In the genomic region with DNA sequence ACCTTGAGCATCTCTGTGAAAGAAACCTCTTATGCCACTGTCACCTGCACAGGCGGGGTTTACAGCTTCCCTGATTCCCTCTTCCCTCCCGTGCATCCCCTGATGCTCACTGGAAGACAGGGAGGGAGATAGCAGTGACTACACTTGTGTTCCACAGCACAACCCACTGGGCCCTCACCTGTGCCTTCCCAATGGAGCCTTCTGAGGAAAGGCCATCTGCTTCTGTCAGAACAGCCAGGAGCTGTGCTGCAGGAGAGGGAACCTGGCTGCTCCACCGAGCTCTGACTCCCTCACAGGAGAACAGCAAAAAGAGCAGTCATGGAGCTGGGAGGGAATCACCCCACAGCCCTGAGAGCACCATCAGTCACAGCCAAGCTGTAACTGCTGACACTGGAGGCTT, we compare ENCODE assay signal across 8 mouse cellular contexts. TPM values are rescaled to one million over a fixed set of nuclear protein-coding genes. Genes with fewer than 3 reads are reported as not detected.
DNase-seq lines count a peak whose midpoint lies in the region; ATAC-seq lines count a peak whose summit lies in the region.
"Had no signal": no experiment of that assay in that cellular context is flagged by ENCODE, and none has a peak within 500 bp of the region (broad histone marks: within the 10 kb centered on the region; RNA-seq: fewer than 3 reads in every experiment).

No protein-coding gene starts in this region.

- ATAC-seq in kidney, embryonic 16.5 days (ENCODE audit: low FRiP score, low TSS enrichment), result no peak
- no peak for ATAC-seq in midbrain, embryonic 12.5 days (ENCODE audit: low FRiP score, low read depth)

- peaks cover 7% of the 10 kb centered on the region for H3K36me3 ChIP-seq in kidney, embryonic 16.5 days (ENCODE audit: insufficient read depth, low read length)
- 0 out of 2 replicates have a peak, but pooled peaks cover 10% of the 10 kb centered on the region for H3K36me3 ChIP-seq in midbrain, embryonic 12.5 days

- no peak overlapping the region for H3K4me3 ChIP-seq in kidney, embryonic 16.5 days (ENCODE audit: low read length)
- H3K4me3 ChIP-seq in midbrain, embryonic 12.5 days, result no peak overlapping the region

- H3K9ac ChIP-seq in kidney, embryonic 16.5 days (replicated peaks; ENCODE audit: low read length), result 0 out of 2 replicates have a peak overlapping the region, but pooled peaks have one; percentile 11
- H3K9ac ChIP-seq in midbrain, embryonic 12.5 days (replicated peaks), result no peak overlapping the region

- no peaks in the 10 kb centered on the region for H3K9me3 ChIP-seq in kidney, embryonic 16.5 days (ENCODE audit: low read length)
- no peaks in the 10 kb centered on the region for H3K9me3 ChIP-seq in midbrain, embryonic 12.5 days

- no peak overlapping the region for H3K27ac ChIP-seq in kidney, embryonic 16.5 days (ENCODE audit: low read length)
- H3K27ac ChIP-seq in midbrain, embryonic 12.5 days (replicated peaks), result no peak overlapping the region

- DNase-seq in kidney, adult 11 months, result no peak
- peak; percentile 53 for DNase-seq in cerebellum, adult 8-10 months
- peak; percentile 57 to 59 for DNase-seq in cerebellum, postnatal 36 days
- no peak for DNase-seq in adrenal gland, adult 2 months
- no peak for DNase-seq in left cerebral cortex, postnatal 36 days (ENCODE audit: low spot score in 2 of 2)
- DNase-seq: kidney, adult 18-20 months had no signal

- H3K4me2 ChIP-seq in kidney, embryonic 16.5 days (replicated peaks; ENCODE audit: low read depth, low read length), result 0 out of 2 replicates have a peak overlapping the region, but pooled peaks have one; percentile 93
- peak overlapping the region; percentile 87; the same call in 1 of the 2 replicates for H3K4me2 ChIP-seq in midbrain, embryonic 12.5 days (replicated peaks)

- 62% methylated on average over 3 of the region's 3 CpGs for WGBS in kidney, embryonic 16.5 days
- 82% methylated on average over 3 of the region's 3 CpGs for WGBS in midbrain, embryonic 12.5 days

- H3K4me1 ChIP-seq in kidney, embryonic 16.5 days (ENCODE audit: insufficient read depth, low read length), result peaks cover 55% of the 10 kb centered on the region
- H3K4me1 ChIP-seq in midbrain, embryonic 12.5 days, result peaks cover 68% of the 10 kb centered on the region

- intact Hi-C loops in left cerebral cortex, postnatal 36 days (cut with DNase I), result no loop called here

- H3K27me3 ChIP-seq in kidney, embryonic 16.5 days (ENCODE audit: insufficient read depth, low read length), result no peaks in the 10 kb centered on the region
- no peaks in the 10 kb centered on the region for H3K27me3 ChIP-seq in midbrain, embryonic 12.5 days

RNA-seq across cellular contexts. Expression of a gene that starts 3.4 kb away (rescaled TPM):
- polyA plus RNA-seq in kidney, embryonic 16.5 days (2015; fragmentation: Nextera tagmentation; extraction: Ambion mirVana), result 124 and 131 TPM in 2 replicates
- polyA plus RNA-seq in midbrain, embryonic 12.5 days (2016; fragmentation: Nextera tagmentation; extraction: Ambion mirVana), result 91.9 and 102 TPM in 2 replicates
- 100 to 1,000 TPM in 1 of 2 experiments, 10 to 100 TPM in 1; 92.2 to 113 TPM for total RNA-seq in adrenal gland, adult 2 months (2021)
- 22.7 and 31.0 TPM in 2 replicates for polyA plus RNA-seq in adrenal gland, adult 2 months (2012; rRNA removed)
- 10 to 100 TPM; 75.5 to 77.9 TPM for total RNA-seq in left cerebral cortex, postnatal 36 days (2021)

RNA-seq across cellular contexts. Expression of a gene that starts 4.3 kb away (rescaled TPM):
- polyA plus RNA-seq in kidney, embryonic 16.5 days (2015; fragmentation: Nextera tagmentation; extraction: Ambion mirVana), result 5.0 and 5.1 TPM in 2 replicates
- 6.7 TPM in 2 replicates for polyA plus RNA-seq in midbrain, embryonic 12.5 days (2016; fragmentation: Nextera tagmentation; extraction: Ambion mirVana)
- total RNA-seq in adrenal gland, adult 2 months (2021), result 10 to 100 TPM; 18.8 to 18.9 TPM
- polyA plus RNA-seq in adrenal gland, adult 2 months (2012; rRNA removed), result 22.7 and 24.0 TPM in 2 replicates
- 10 to 100 TPM; 40.2 to 43.4 TPM for total RNA-seq in left cerebral cortex, postnatal 36 days (2021)

Comparison
In these comparisons a context has a peak if more than half of its experiments do, and no peak if none do; other contexts are left out.
1. DNase-seq: peak in cerebellum, adult 8-10 months (single experiment) and cerebellum, postnatal 36 days (2 of 2); none in kidney, adult 11 months (single experiment), adrenal gland, adult 2 months (single experiment) and left cerebral cortex, postnatal 36 days (0 of 2).